Mouse (Mus musculus) kidney, adult 2 months (tissue): ENCODE results near the gene Snx13.

Experiments
- CTCF ChIP-seq: fragments of 200-500 bp; conservative IDR thresholded peaks from 2 replicates; pipeline ENCODE4 v1.5.1; 2011; ENCODE audit warnings: low read depth, mild to moderate bottlenecking, control low read depth, low read length, moderate library complexity, mixed read lengths; ENCODE audit not compliant: insufficient read depth, insufficient read length
- POLR2A ChIP-seq: fragments of 200-500 bp; IDR thresholded peaks from one replicate; pipeline ENCODE4 v1.6.1; 2011; ENCODE audit warnings: low read depth, low read length, control low read depth

GRCm38 (mm10) chr12:35050501-35050900 is 3.5 kb downstream of the Snx13 start:
- TF ChIP-seq CTCF (no peak), POLR2A (no peak)
